Mouse (Mus musculus) cerebellum, postnatal 25 days (tissue): ENCODE data around the gene Fbp2.
"Not testable (repeated sequence)": the region's sequence is repeated elsewhere in the genome, so short reads cannot be mapped to it uniquely, and the experiment has no call there.

Experiments
- DNase-seq, 2 experiments: peaks; one replicate each; pipeline ENCODE4 v3.0.0; 2021; ENCODE audit warnings: mixed read lengths in 2 of 2

Gene Fbp2

DNA sequence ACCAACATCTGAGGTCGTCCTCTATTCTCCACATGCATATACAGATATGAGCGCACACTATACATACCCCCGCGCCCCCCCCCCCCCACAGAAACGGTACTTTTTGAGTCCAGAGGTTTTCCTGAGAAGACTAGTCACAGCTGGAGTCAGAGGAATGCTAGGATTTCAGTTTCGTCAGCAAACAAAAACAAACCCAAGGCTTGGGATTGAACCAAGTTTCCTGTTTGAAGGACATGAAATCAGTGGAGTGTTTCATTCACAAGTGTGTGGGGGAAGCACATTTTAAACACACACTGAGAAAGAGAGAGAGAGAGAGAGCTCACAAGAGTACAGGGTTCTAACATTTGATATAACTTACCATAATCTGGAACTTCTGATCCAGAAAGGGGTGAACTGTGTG, 5.5 kb upstream of the Fbp2 start:
- DNase-seq = no peak

DNA sequence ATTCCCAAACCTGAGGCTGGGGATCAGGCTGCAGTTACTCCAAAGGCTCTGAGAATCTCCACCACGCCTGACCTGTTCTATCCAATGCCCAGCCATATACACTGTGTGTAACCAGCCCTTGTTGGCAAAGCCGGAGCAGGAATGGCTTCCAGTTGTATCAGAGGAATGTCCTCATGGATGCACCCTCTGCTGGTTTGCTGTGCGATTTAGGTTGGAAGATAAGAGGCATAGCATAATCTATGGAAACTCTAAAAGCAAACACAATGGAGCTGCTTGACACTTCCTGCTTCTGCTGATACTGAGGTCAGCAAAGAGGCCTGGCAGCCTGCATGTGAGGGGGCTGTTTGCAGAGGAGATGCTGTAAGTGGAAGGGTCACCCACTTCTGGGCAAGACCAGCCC, 4.7 kb upstream of the Fbp2 start:
- DNase-seq = no peak

- DNase-seq = no peak
These were observed 1.8 kb upstream of the Fbp2 start for GRCm38 (mm10) chr13:62860068-62860467.

GRCm38 (mm10) chr13:62859251-62859650, 1.0 kb upstream of the Fbp2 start:
- not testable (repeated sequence) for DNase-seq

GRCm38 (mm10) chr13:62856850-62857249, 1.4 kb downstream of the Fbp2 start:
- no peak for DNase-seq

GRCm38 (mm10) chr13:62856305-62856675, 1.9 kb downstream of the Fbp2 start:
- peak; percentile 50 to 66 for DNase-seq

- no peak for DNase-seq
These were observed 2.6 kb downstream of the Fbp2 start for GRCm38 (mm10) chr13:62855396-62856304.

DNA sequence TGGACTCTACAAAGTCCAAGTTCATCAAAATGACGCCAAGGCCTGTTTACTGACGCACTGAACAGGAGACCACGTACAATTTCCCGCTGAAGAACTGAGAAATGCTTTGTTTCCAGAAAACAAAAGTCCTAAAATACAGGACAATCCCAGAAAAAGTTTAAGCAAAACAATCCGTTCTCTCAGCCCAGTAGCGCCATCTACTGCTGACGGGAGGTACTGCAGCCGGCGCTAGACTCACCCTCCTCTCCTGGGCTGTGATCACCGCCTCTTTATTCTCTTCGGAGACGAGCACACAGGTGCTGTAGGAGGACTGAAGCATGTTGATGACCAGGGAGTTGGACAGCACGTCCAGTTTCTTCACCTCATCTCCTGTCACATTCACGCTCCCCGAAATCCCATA, 3.6 kb downstream of the Fbp2 start:
- peak; percentile 60 to 79 for DNase-seq

GRCm38 (mm10) chr13:62833341-62833740, 24.9 kb downstream of the Fbp2 start:
- DNase-seq = no peak

DNA sequence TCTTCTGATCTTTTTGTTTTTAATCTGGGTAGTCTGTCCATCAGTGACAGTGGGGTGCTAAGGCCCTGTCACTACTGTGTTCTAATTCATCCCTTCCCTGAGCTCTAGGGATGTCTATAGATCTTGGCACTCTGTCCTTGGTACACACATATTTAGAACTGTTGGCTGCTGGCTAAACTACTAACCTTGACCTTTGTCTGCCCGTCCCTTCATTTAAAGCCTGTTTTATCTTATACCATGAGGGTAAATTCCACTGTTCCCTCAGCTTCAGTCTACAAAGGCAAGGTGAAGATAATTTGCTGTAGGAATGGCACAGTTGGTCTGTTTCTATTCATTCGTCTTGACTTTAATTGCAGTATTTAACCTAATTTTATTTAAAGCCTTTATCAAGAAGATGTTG, 26.0 kb downstream of the Fbp2 start:
- no peak for DNase-seq

DNA sequence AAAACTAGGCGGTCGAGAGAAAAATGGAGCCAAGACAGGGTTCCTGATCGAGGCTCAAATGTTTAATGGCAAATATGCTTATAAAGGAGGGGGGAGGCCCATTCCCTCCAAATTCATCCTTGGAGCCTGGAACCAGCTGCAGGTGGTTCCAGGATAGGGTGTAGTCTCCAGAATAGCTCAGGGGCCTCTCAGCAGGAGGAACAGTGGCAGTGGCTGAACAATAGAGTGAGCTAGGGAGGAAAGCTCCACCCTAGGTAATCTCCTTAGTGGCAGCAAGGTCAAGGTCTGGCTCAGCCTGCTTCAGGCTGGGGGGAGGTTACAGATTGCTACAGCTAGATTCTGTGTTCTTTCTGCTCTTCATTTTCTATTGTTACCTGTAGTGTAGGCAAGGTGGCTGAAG, 42.5 kb downstream of the Fbp2 start:
- DNase-seq = not testable (repeated sequence)

- DNase-seq = peak in 1 of 2 experiments; percentile 1
These were observed 45.5 kb downstream of the Fbp2 start for GRCm38 (mm10) chr13:62812713-62813112.

DNA sequence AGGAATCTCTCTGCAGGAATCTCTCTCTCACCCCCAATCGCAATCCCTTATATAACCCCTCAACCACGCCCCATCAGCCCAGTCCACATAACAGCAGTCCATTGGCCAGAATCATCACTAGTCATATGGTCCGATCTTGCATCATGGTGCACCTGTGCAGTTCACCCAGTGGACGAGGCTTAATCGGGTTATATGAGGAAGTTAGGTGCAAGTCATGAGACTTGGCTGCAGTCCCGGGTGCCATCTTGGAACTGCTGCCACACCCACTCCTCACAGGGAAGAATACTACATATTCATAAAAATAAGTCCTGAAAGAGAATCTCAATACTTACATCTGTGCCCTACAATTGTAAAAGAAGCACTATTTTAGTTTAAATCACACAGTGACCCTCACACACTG, 50.2 kb downstream of the Fbp2 start:
- DNase-seq = not testable (repeated sequence)
